Mouse (Mus musculus): ENCODE data around the gene Pglyrp1. TPM values are rescaled to one million over a fixed set of nuclear protein-coding genes. Genes with fewer than 3 reads are reported as not detected.

Gene Pglyrp1
- polyA plus RNA-seq, 1 experiment from 2014 or later: 22.9 TPM

GRCm38 (mm10) chr7:18922807-18923206, 51.7 kb downstream of the Pglyrp1 start:
- 7% methylated on average over 5 of the region's 5 CpGs for WGBS

GRCm38 (mm10) chr7:18923267-18923666, 52.1 kb downstream of the Pglyrp1 start:
- Histone ChIP-seq H3K36me3 (no peaks in the 10 kb centered on the region), H3K4me1 (replicated peaks) (peaks cover 57% of the 10 kb centered on the region), H3K27ac (replicated peaks) (peak overlapping the region; percentile 96), H3K4me2 (peak overlapping the region; percentile 74), H3K9ac (peak overlapping the region; percentile 24; the same call in 1 of the 2 replicates), H3K9me3 (no peaks in the 10 kb centered on the region), H3K4me3 (0 out of 2 replicates have a peak overlapping the region, but pooled peaks have one; percentile 95), H3K27me3 (no peaks in the 10 kb centered on the region)
- WGBS: 51% methylated on average over 11 of the region's 11 CpGs
- ATAC-seq (ENCODE audit: low FRiP score, low read depth): no peak

More at GRCm38 (mm10) chr7:18922807-18923206, 51.7 kb downstream of the Pglyrp1 start:
- H3K4me3 ChIP-seq: no peak overlapping the region
- peak; percentile 10; the same call in 1 of the 2 replicates for ATAC-seq (ENCODE audit: low FRiP score, low read depth)
- peaks cover 52% of the 10 kb centered on the region for H3K4me1 ChIP-seq (replicated peaks)
- peak overlapping the region; percentile 74 for H3K4me2 ChIP-seq
- H3K9me3 ChIP-seq: no peaks in the 10 kb centered on the region
- H3K9ac ChIP-seq: no peak overlapping the region
- H3K36me3 ChIP-seq: no peaks in the 10 kb centered on the region
- H3K27ac ChIP-seq (replicated peaks): peak overlapping the region; percentile 96
- no peaks in the 10 kb centered on the region for H3K27me3 ChIP-seq

GRCm38 (mm10) chr7:18923711-18924191, 52.6 kb downstream of the Pglyrp1 start:
- Histone ChIP-seq H3K27me3 (no peaks in the 10 kb centered on the region), H3K4me1 (replicated peaks) (peaks cover 61% of the 10 kb centered on the region), H3K4me3 (peak overlapping the region; percentile 95; the same call in 1 of the 2 replicates), H3K36me3 (no peaks in the 10 kb centered on the region), H3K9ac (peak overlapping the region; percentile 24), H3K4me2 (peak overlapping the region; percentile 74), H3K9me3 (no peaks in the 10 kb centered on the region), H3K27ac (replicated peaks) (peak overlapping the region; percentile 96)
- 9% methylated on average over 4 of the region's 4 CpGs for WGBS
- peak; percentile 10 for ATAC-seq (ENCODE audit: low FRiP score, low read depth)

GRCm38 (mm10) chr7:18924321-18924720, 53.2 kb downstream of the Pglyrp1 start:
- Histone ChIP-seq H3K9ac (peak overlapping the region; percentile 24; the same call in 1 of the 2 replicates), H3K27ac (replicated peaks) (peak overlapping the region; percentile 96), H3K4me2 (peak overlapping the region; percentile 74), H3K9me3 (no peaks in the 10 kb centered on the region), H3K27me3 (no peaks in the 10 kb centered on the region), H3K36me3 (no peaks in the 10 kb centered on the region), H3K4me1 (replicated peaks) (peaks cover 67% of the 10 kb centered on the region), H3K4me3 (peak overlapping the region; percentile 95; the same call in 1 of the 2 replicates)
- no peak for ATAC-seq (ENCODE audit: low FRiP score, low read depth)
- 5% methylated on average over 8 of the region's 8 CpGs for WGBS

- peak within 1 kb of the TSS; percentile 95 for H3K4me3 ChIP-seq
- ATAC-seq (ENCODE audit: low FRiP score, low read depth): peak; percentile 80
- H3K9me3 ChIP-seq: no peaks in the 10 kb centered on the region
- peaks cover 75% of the 10 kb centered on the region for H3K4me1 ChIP-seq (replicated peaks)
- H3K27me3 ChIP-seq: no peaks in the 10 kb centered on the region
- no peaks in the 10 kb centered on the region for H3K36me3 ChIP-seq
- peak within 1 kb of the TSS; percentile 96 for H3K27ac ChIP-seq (replicated peaks)
- H3K4me2 ChIP-seq: peak within 1 kb of the TSS; percentile 74
- under 1% methylated on average over 29 of the region's 45 CpGs for WGBS
- peak within 1 kb of the TSS; percentile 100 for H3K9ac ChIP-seq
Observed at GRCm38 (mm10) chr7:18925162-18925938, 54.2 kb downstream of the Pglyrp1 start, which contains the start of gene Nova2. Gene Nova2, plus strand, starts transcription at chr7:18925888.

GRCm38 (mm10) chr7:18926041-18926790, 55.1 kb downstream of the Pglyrp1 start:
- WGBS: 1% methylated on average over 37 of the region's 42 CpGs
- Histone ChIP-seq H3K4me1 (replicated peaks) (peaks cover 73% of the 10 kb centered on the region), H3K27ac (replicated peaks) (peak overlapping the region; percentile 96), H3K4me2 (peak overlapping the region; percentile 74), H3K27me3 (no peaks in the 10 kb centered on the region), H3K9me3 (no peaks in the 10 kb centered on the region), H3K9ac (peak overlapping the region; percentile 100), H3K36me3 (no peaks in the 10 kb centered on the region), H3K4me3 (peak overlapping the region; percentile 95)
- ATAC-seq (ENCODE audit: low FRiP score, low read depth): peak; percentile 29

GRCm38 (mm10) chr7:18926911-18927310, 55.8 kb downstream of the Pglyrp1 start:
- peak overlapping the region; percentile 96 for H3K27ac ChIP-seq (replicated peaks)
- ATAC-seq (ENCODE audit: low FRiP score, low read depth): peak; percentile 9
- H3K9me3 ChIP-seq: no peaks in the 10 kb centered on the region
- H3K4me3 ChIP-seq: peak overlapping the region; percentile 95
- H3K4me1 ChIP-seq (replicated peaks): peaks cover 75% of the 10 kb centered on the region
- H3K9ac ChIP-seq: peak overlapping the region; percentile 100
- no peaks in the 10 kb centered on the region for H3K36me3 ChIP-seq
- WGBS: 34% methylated on average over 6 of the region's 6 CpGs
- H3K27me3 ChIP-seq: no peaks in the 10 kb centered on the region
- H3K4me2 ChIP-seq: peak overlapping the region; percentile 74

GRCm38 (mm10) chr7:18927759-18928158, 56.6 kb downstream of the Pglyrp1 start:
- Histone ChIP-seq H3K9ac (peak overlapping the region; percentile 100), H3K4me3 (peak overlapping the region; percentile 95), H3K4me2 (peak overlapping the region; percentile 74), H3K9me3 (no peaks in the 10 kb centered on the region), H3K36me3 (no peaks in the 10 kb centered on the region), H3K27ac (replicated peaks) (peak overlapping the region; percentile 96), H3K27me3 (no peaks in the 10 kb centered on the region), H3K4me1 (replicated peaks) (peaks cover 74% of the 10 kb centered on the region)
- ATAC-seq (ENCODE audit: low FRiP score, low read depth): no peak
- 24% methylated on average over 3 of the region's 3 CpGs for WGBS

Other genes starting within 250 kb of the Pglyrp1 start
- gene Psg21, start 214.6 kb upstream of the Pglyrp1 start, polyA plus RNA-seq (2015; fragmentation: Nextera tagmentation; extraction: Ambion mirVana): not detected in 2 replicates
- gene Psg20, start 185.1 kb upstream of the Pglyrp1 start, polyA plus RNA-seq (2015; fragmentation: Nextera tagmentation; extraction: Ambion mirVana): 0.08 TPM in 1 of 2 replicates, not detected in the other
- gene Psg22, start 153.2 kb upstream of the Pglyrp1 start, polyA plus RNA-seq (2015; fragmentation: Nextera tagmentation; extraction: Ambion mirVana): not detected in 2 replicates
- gene Psg19, start 72.8 kb upstream of the Pglyrp1 start, polyA plus RNA-seq (2015; fragmentation: Nextera tagmentation; extraction: Ambion mirVana): not detected in 2 replicates
- gene Psg17, start 49.7 kb upstream of the Pglyrp1 start, polyA plus RNA-seq (2015; fragmentation: Nextera tagmentation; extraction: Ambion mirVana): 0.06 TPM in 1 of 2 replicates, not detected in the other
- gene Mill2, start 31.4 kb upstream of the Pglyrp1 start, polyA plus RNA-seq (2015; fragmentation: Nextera tagmentation; extraction: Ambion mirVana): 0.44 and 1.3 TPM in 2 replicates
- 29.7 and 30.6 TPM in 2 replicates for gene Ccdc61, start 39.1 kb downstream of the Pglyrp1 start, polyA plus RNA-seq (2015; fragmentation: Nextera tagmentation; extraction: Ambion mirVana)
- 12.5 and 13.0 TPM in 2 replicates for gene Nova2, start 54.6 kb downstream of the Pglyrp1 start, polyA plus RNA-seq (2015; fragmentation: Nextera tagmentation; extraction: Ambion mirVana)
- 0.53 and 0.83 TPM in 2 replicates for gene Nanos2, start 116.1 kb downstream of the Pglyrp1 start, polyA plus RNA-seq (2015; fragmentation: Nextera tagmentation; extraction: Ambion mirVana)
- 6.9 and 7.2 TPM in 2 replicates for gene Mypop, start 119.9 kb downstream of the Pglyrp1 start, polyA plus RNA-seq (2015; fragmentation: Nextera tagmentation; extraction: Ambion mirVana)
- 31.6 and 35.2 TPM in 2 replicates for gene Irf2bp1, start 132.7 kb downstream of the Pglyrp1 start, polyA plus RNA-seq (2015; fragmentation: Nextera tagmentation; extraction: Ambion mirVana)
- gene Foxa3, start 152.2 kb downstream of the Pglyrp1 start, polyA plus RNA-seq (2015; fragmentation: Nextera tagmentation; extraction: Ambion mirVana): 0.08 TPM in 1 of 2 replicates, not detected in the other
- gene Sympk, start 153.0 kb downstream of the Pglyrp1 start, polyA plus RNA-seq (2015; fragmentation: Nextera tagmentation; extraction: Ambion mirVana): 27.5 and 30.1 TPM in 2 replicates
- gene Rsph6a, start 183.4 kb downstream of the Pglyrp1 start, polyA plus RNA-seq (2015; fragmentation: Nextera tagmentation; extraction: Ambion mirVana): 0.16 and 0.31 TPM in 2 replicates
- 36.2 and 42.5 TPM in 2 replicates for gene Dmwd, start 204.9 kb downstream of the Pglyrp1 start, polyA plus RNA-seq (2015; fragmentation: Nextera tagmentation; extraction: Ambion mirVana)
- 10.5 and 10.9 TPM in 2 replicates for gene Dmpk, start 212.5 kb downstream of the Pglyrp1 start, polyA plus RNA-seq (2015; fragmentation: Nextera tagmentation; extraction: Ambion mirVana)
- gene Six5, start 223.3 kb downstream of the Pglyrp1 start, polyA plus RNA-seq (2015; fragmentation: Nextera tagmentation; extraction: Ambion mirVana): 2.5 and 2.6 TPM in 2 replicates
- gene Gm4969, start 247.0 kb downstream of the Pglyrp1 start, polyA plus RNA-seq (2015; fragmentation: Nextera tagmentation; extraction: Ambion mirVana): 6.9 and 8.1 TPM in 2 replicates
- 16.2 and 16.6 TPM in 2 replicates for gene Fbxo46, start 248.5 kb downstream of the Pglyrp1 start, polyA plus RNA-seq (2015; fragmentation: Nextera tagmentation; extraction: Ambion mirVana)